Mouse (Mus musculus): Measurements from ENCODE around the gene Gm20388.
A peak's percentile ranks its signal among the peaks of the same experiment; 100 is the strongest.
"Not testable (repeated sequence)": the region's sequence is repeated elsewhere in the genome, so short reads cannot be mapped to it uniquely, and the experiment has no call there.

Gm20388 gene

GRCm38 (mm10) chr8:123514781-123515539 is 3604.3 kb downstream of the Gm20388 start, which contains the start of gene Dbndd1:
TSS of gene Dbndd1 (minus strand) at chr8:123515463.
- DNase-seq = peak; percentile 39 to 55

GRCm38 (mm10) chr8:123515540-123515897 is 3604.9 kb downstream of the Gm20388 start:
- no peak for DNase-seq

GRCm38 (mm10) chr8:123516596-123516995 is 3606.0 kb downstream of the Gm20388 start:
- DNase-seq = no peak

GRCm38 (mm10) chr8:123518172-123518571 is 3607.5 kb downstream of the Gm20388 start:
- DNase-seq = no peak

- peak; percentile 92 to 93 for DNase-seq
Measured at GRCm38 (mm10) chr8:123518667-123519066, 3608.0 kb downstream of the Gm20388 start, which contains the start of gene Gas8. TSS of gene Gas8 (plus strand) at chr8:123518834.

- not testable (repeated sequence) for DNase-seq
Measured at GRCm38 (mm10) chr8:123520048-123520447, 3609.4 kb downstream of the Gm20388 start.

GRCm38 (mm10) chr8:123527720-123528489 is 3617.3 kb downstream of the Gm20388 start:
- DNase-seq = no peak

- no peak for DNase-seq
Measured at GRCm38 (mm10) chr8:123536242-123536989, 3625.8 kb downstream of the Gm20388 start.

- no peak for DNase-seq
Measured at GRCm38 (mm10) chr8:123536990-123537380, 3626.3 kb downstream of the Gm20388 start.

- peak; percentile 42 to 43 for DNase-seq
Measured at GRCm38 (mm10) chr8:123537641-123538040, 3627.0 kb downstream of the Gm20388 start.

- DNase-seq = not testable (repeated sequence)
Measured at GRCm38 (mm10) chr8:123564221-123564620, 3653.6 kb downstream of the Gm20388 start.

- DNase-seq = peak in 1 of 2 experiments; percentile 13
Measured at GRCm38 (mm10) chr8:123575386-123575785, 3664.7 kb downstream of the Gm20388 start.

- peak; percentile 9 to 29 for DNase-seq
Measured at GRCm38 (mm10) chr8:123600666-123601172, 3690.1 kb downstream of the Gm20388 start.

GRCm38 (mm10) chr8:123601457-123601856 is 3690.8 kb downstream of the Gm20388 start:
- DNase-seq = not testable (repeated sequence)

GRCm38 (mm10) chr8:123612652-123613051 is 3702.0 kb downstream of the Gm20388 start:
- peak; percentile 3 to 19 for DNase-seq

GRCm38 (mm10) chr8:123623523-123623922 is 3712.9 kb downstream of the Gm20388 start:
- not testable (repeated sequence) for DNase-seq

- no peak for DNase-seq
Measured at GRCm38 (mm10) chr8:123624274-123624673, 3713.6 kb downstream of the Gm20388 start.

GRCm38 (mm10) chr8:123624702-123625101 is 3714.1 kb downstream of the Gm20388 start:
- no peak for DNase-seq

- DNase-seq = no peak
Measured at GRCm38 (mm10) chr8:123625717-123626116, 3715.1 kb downstream of the Gm20388 start.

GRCm38 (mm10) chr8:123627410-123628147 is 3716.9 kb downstream of the Gm20388 start:
- no peak for DNase-seq

- DNase-seq = peak; percentile 32 to 63
Measured at GRCm38 (mm10) chr8:123628253-123628967, 3717.8 kb downstream of the Gm20388 start.
